Mouse (Mus musculus) liver, embryonic 13.5 days (tissue): ENCODE data around the gene Fstl5. TPM values are rescaled to one million over a fixed set of nuclear protein-coding genes. Genes with fewer than 3 reads are reported as not detected.

ENCODE experiments used
- polyA plus RNA-seq: library from polyadenylated mRNA; unstranded; fragments of >200 nt; fragmentation: Nextera tagmentation; extraction: Ambion mirVana; gene quantifications from 2 replicates; pipeline ENCODE4 v1.2.1, GENCODE M21; 2015

The Fstl5 gene
- polyA plus RNA-seq, 1 experiment from 2014 or later: 0.02 TPM

Other genes with a start within 250 kb of the Fstl5 start
- 18.2 and 23.5 TPM in 2 replicates for gene Golim4, start 117.3 kb upstream of the Fstl5 start, polyA plus RNA-seq